Comparison of ENCODE assay signal across 15 mouse cellular contexts in the genomic region with DNA sequence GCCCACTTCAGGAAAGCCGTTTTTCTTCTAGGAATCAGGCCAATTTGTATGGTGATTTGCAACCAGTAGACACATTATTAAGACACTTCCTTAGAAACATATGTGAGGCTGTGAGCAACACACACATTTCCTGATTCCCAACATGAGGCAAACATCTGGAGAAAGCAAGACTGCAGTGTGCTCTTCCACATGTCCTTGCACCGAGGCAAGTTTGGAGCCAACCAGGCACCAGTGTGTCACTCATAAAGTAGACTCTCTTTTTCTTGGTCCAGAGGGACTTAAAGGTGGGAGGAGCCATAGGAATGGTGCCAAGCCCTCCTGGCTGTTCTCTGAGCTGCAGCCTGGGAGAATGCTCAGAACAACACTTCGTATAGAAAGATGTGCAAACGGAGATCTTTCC. TPM values are rescaled to one million over a fixed set of nuclear protein-coding genes. Genes with fewer than 3 reads are reported as not detected.
DNase-seq lines count a peak whose midpoint lies in the region; ATAC-seq lines count a peak whose summit lies in the region.
"Had no signal": no experiment of that assay in that cellular context is flagged by ENCODE, and none has a peak within 500 bp of the region (broad histone marks: within the 10 kb centered on the region; RNA-seq: fewer than 3 reads in every experiment).

No protein-coding gene starts in this region.

- no peak overlapping the region for H3K4me2 ChIP-seq in heart, embryonic 12.5 days
- H3K4me2 ChIP-seq in lung, embryonic 16.5 days (ENCODE audit: low read depth, low read length) = no peak overlapping the region
- H3K4me2 ChIP-seq in stomach, embryonic 15.5 days = no peak overlapping the region
- no peak overlapping the region for H3K4me2 ChIP-seq in hindbrain, embryonic 16.5 days (ENCODE audit: low read length)
- H3K4me2 ChIP-seq: forebrain, embryonic 12.5 days; heart, embryonic 15.5 days; liver, embryonic 13.5 days had no signal

- H3K36me3 ChIP-seq in heart, embryonic 12.5 days = peaks cover under 1% of the 10 kb centered on the region; the same call in 1 of the 2 replicates
- H3K36me3 ChIP-seq in lung, embryonic 16.5 days (ENCODE audit: control insufficient read depth, insufficient read depth, low read length) = peaks cover 2% of the 10 kb centered on the region; the same call in 1 of the 2 replicates
- no peaks in the 10 kb centered on the region; the same call in none of the 2 replicates for H3K36me3 ChIP-seq in stomach, embryonic 15.5 days
- H3K36me3 ChIP-seq in hindbrain, embryonic 16.5 days (ENCODE audit: control insufficient read depth, insufficient read depth, low read length) = peaks cover 3% of the 10 kb centered on the region; the same call in 1 of the 2 replicates
- H3K36me3 ChIP-seq: forebrain, embryonic 12.5 days; heart, embryonic 15.5 days; liver, embryonic 13.5 days had no signal

- peak; percentile 7 for DNase-seq in heart, adult 8-10 months (ENCODE audit: low spot score)
- DNase-seq in lung, adult 18-20 months = no peak
- DNase-seq in heart, postnatal 14 days = peak; percentile 11 to 36
- no peak for DNase-seq in thymus, adult 18-20 months
- DNase-seq: cerebellum, adult 2 months; liver, embryonic 13.5 days; right cerebral cortex, adult 18-20 months; thymus, postnatal 36 days had no signal

- H3K9me3 ChIP-seq in heart, embryonic 12.5 days (replicated peaks) = no peaks in the 10 kb centered on the region
- no peaks in the 10 kb centered on the region for H3K9me3 ChIP-seq in lung, embryonic 16.5 days (ENCODE audit: control insufficient read depth, low read length)
- H3K9me3 ChIP-seq in stomach, embryonic 15.5 days = no peaks in the 10 kb centered on the region
- H3K9me3 ChIP-seq in hindbrain, embryonic 16.5 days (ENCODE audit: control insufficient read depth, low read length) = no peaks in the 10 kb centered on the region
- H3K9me3 ChIP-seq: forebrain, embryonic 12.5 days; heart, embryonic 15.5 days; liver, embryonic 13.5 days had no signal

- no peaks in the 10 kb centered on the region for H3K4me1 ChIP-seq in heart, embryonic 12.5 days (replicated peaks)
- H3K4me1 ChIP-seq in lung, embryonic 16.5 days (replicated peaks; ENCODE audit: control insufficient read depth, insufficient read depth, low read length) = 0 out of 2 replicates have a peak, but pooled peaks cover 2% of the 10 kb centered on the region
- H3K4me1 ChIP-seq in stomach, embryonic 15.5 days = no peaks in the 10 kb centered on the region
- H3K4me1 ChIP-seq in hindbrain, embryonic 16.5 days (ENCODE audit: control insufficient read depth, insufficient read depth, low read depth, low read length) = no peaks in the 10 kb centered on the region
- H3K4me1 ChIP-seq: forebrain, embryonic 12.5 days; heart, embryonic 15.5 days; liver, embryonic 13.5 days had no signal

- intact Hi-C loops in heart, postnatal 14 days (cut with DNase I) = no loop called here

- H3K4me3 ChIP-seq in heart, embryonic 12.5 days = no peak overlapping the region
- H3K4me3 ChIP-seq in lung, embryonic 16.5 days (ENCODE audit: low read length) = no peak overlapping the region
- H3K4me3 ChIP-seq in stomach, embryonic 15.5 days (replicated peaks) = no peak overlapping the region
- H3K4me3 ChIP-seq in hindbrain, embryonic 16.5 days (ENCODE audit: low read length) = no peak overlapping the region
- H3K4me3 ChIP-seq: forebrain, embryonic 12.5 days; heart, embryonic 15.5 days; liver, embryonic 13.5 days had no signal

- H3K9ac ChIP-seq in heart, embryonic 12.5 days = no peak overlapping the region
- no peak overlapping the region for H3K9ac ChIP-seq in lung, embryonic 16.5 days (ENCODE audit: low read length)
- no peak overlapping the region for H3K9ac ChIP-seq in stomach, embryonic 15.5 days
- no peak overlapping the region for H3K9ac ChIP-seq in hindbrain, embryonic 16.5 days (ENCODE audit: low read depth, low read length)
- H3K9ac ChIP-seq: forebrain, embryonic 12.5 days; heart, embryonic 15.5 days; liver, embryonic 13.5 days had no signal

- no peak overlapping the region for H3K27ac ChIP-seq in heart, embryonic 12.5 days (ENCODE audit: poor library complexity, severe bottlenecking)
- H3K27ac ChIP-seq in lung, embryonic 16.5 days (ENCODE audit: low read length) = no peak overlapping the region
- no peak overlapping the region for H3K27ac ChIP-seq in stomach, embryonic 15.5 days
- no peak overlapping the region for H3K27ac ChIP-seq in hindbrain, embryonic 16.5 days (ENCODE audit: low read depth, low read length)
- H3K27ac ChIP-seq: forebrain, embryonic 12.5 days; heart, embryonic 15.5 days; liver, embryonic 13.5 days had no signal

- 64% methylated on average over 4 of the region's 4 CpGs for WGBS in heart, embryonic 12.5 days
- 42% methylated on average over 4 of the region's 4 CpGs for WGBS in lung, embryonic 16.5 days
- 41% methylated on average over 4 of the region's 4 CpGs for WGBS in stomach, embryonic 15.5 days
- WGBS in hindbrain, embryonic 16.5 days = 77% methylated on average over 4 of the region's 4 CpGs

- no peak for ATAC-seq in heart, embryonic 12.5 days (ENCODE audit: insufficient number of reproducible peaks, low FRiP score)
- ATAC-seq in lung, embryonic 16.5 days (ENCODE audit: low read depth) = peak; percentile 57; the same call in 1 of the 2 replicates
- ATAC-seq in stomach, embryonic 15.5 days (ENCODE audit: insufficient read depth, low FRiP score, low read depth) = peak; percentile 31; the same call in 1 of the 2 replicates
- no peak for ATAC-seq in hindbrain, embryonic 16.5 days
- ATAC-seq: activated CD4-positive, CD25-positive, alpha-beta regulatory T cell, adult 4 months had no signal

- no peaks in the 10 kb centered on the region for H3K27me3 ChIP-seq in heart, embryonic 12.5 days (replicated peaks)
- no peaks in the 10 kb centered on the region for H3K27me3 ChIP-seq in lung, embryonic 16.5 days (ENCODE audit: control insufficient read depth, insufficient read depth, low read depth, low read length)
- H3K27me3 ChIP-seq in stomach, embryonic 15.5 days (replicated peaks) = no peaks in the 10 kb centered on the region
- no peaks in the 10 kb centered on the region for H3K27me3 ChIP-seq in hindbrain, embryonic 16.5 days (replicated peaks; ENCODE audit: control insufficient read depth, insufficient read depth, low read length)
- H3K27me3 ChIP-seq: forebrain, embryonic 12.5 days; heart, embryonic 15.5 days; liver, embryonic 13.5 days had no signal

RNA-seq across cellular contexts. Expression of gene Ahr, which starts 39.6 kb away (rescaled TPM):
- 1 to 10 TPM; 4.8 to 5.5 (median 5.2) TPM for total RNA-seq in heart, adult 8-10 months (2022)
- polyA plus RNA-seq in heart, embryonic 12.5 days (2016; fragmentation: Nextera tagmentation; extraction: Ambion mirVana) = 2.2 and 2.6 TPM in 2 replicates
- 22.1 and 23.1 TPM in 2 replicates for polyA plus RNA-seq in lung, embryonic 16.5 days (2015; fragmentation: Nextera tagmentation; extraction: Ambion mirVana)
- total RNA-seq in heart, postnatal 14 days (2021) = 1 to 10 TPM; 4.6 to 6.1 TPM
- 15.3 and 16.0 TPM in 2 replicates for polyA plus RNA-seq in stomach, embryonic 15.5 days (2015; fragmentation: Nextera tagmentation; extraction: Ambion mirVana)
- polyA plus RNA-seq in hindbrain, embryonic 16.5 days (2015; fragmentation: Nextera tagmentation; extraction: Ambion mirVana) = 3.6 and 3.9 TPM in 2 replicates

Comparison
In these comparisons a context has a peak if more than half of its experiments do, and no peak if none do; other contexts are left out.
1. DNase-seq: peak in heart, adult 8-10 months (single experiment) and heart, postnatal 14 days (2 of 2); none in lung, adult 18-20 months (0 of 2) and thymus, adult 18-20 months (0 of 2).
2. ATAC-seq: peak in lung, embryonic 16.5 days (single experiment) and stomach, embryonic 15.5 days (single experiment); none in heart, embryonic 12.5 days (single experiment) and hindbrain, embryonic 16.5 days (single experiment).